Mouse (Mus musculus) CD4-positive helper T cell, adult 2 months (primary cell): ENCODE measurements at regions not wholly inside any gene's neighbourhood (a gene's known extent, or its start where the extent isn't known, plus 50 kb on each side); places are given as distances from the start of the nearest gene placed in this dataset.

Experiments used
- DNase-seq: peaks from one replicate; pipeline ENCODE4 v3.0.0-alpha.2; 2012; ENCODE audit warnings: low read depth, missing footprints, low spot score

GRCm38 (mm10) chr4:95389647-95390046 is 167.7 kb upstream of the Fggy start:
- DNase-seq = no peak

GRCm38 (mm10) chr4:95390549-95390948 is 166.8 kb upstream of the Fggy start:
- no peak for DNase-seq

- no peak for DNase-seq
Observed at GRCm38 (mm10) chr4:95395746-95396145, 161.6 kb upstream of the Fggy start.

- DNase-seq = no peak
Observed at GRCm38 (mm10) chr4:95398301-95398700, 159.0 kb upstream of the Fggy start.

- DNase-seq = no peak
Observed at GRCm38 (mm10) chr4:95402273-95402672, 155.0 kb upstream of the Fggy start.

GRCm38 (mm10) chr4:95417075-95417474 is 140.2 kb upstream of the Fggy start:
- no peak for DNase-seq

GRCm38 (mm10) chr4:95426563-95426962 is 130.7 kb upstream of the Fggy start:
- no peak for DNase-seq

GRCm38 (mm10) chr4:95434543-95434942 is 122.8 kb upstream of the Fggy start:
- DNase-seq = no peak

- DNase-seq = no peak
Observed at GRCm38 (mm10) chr4:95435080-95435479, 122.2 kb upstream of the Fggy start.

GRCm38 (mm10) chr4:95439834-95440233 is 117.5 kb upstream of the Fggy start:
- DNase-seq = no peak

- DNase-seq = no peak
Observed at GRCm38 (mm10) chr4:95443854-95444811, 113.2 kb upstream of the Fggy start.

GRCm38 (mm10) chr4:95450286-95450685 is 107.0 kb upstream of the Fggy start:
- DNase-seq = no peak

- DNase-seq = no peak
Observed at GRCm38 (mm10) chr4:95451831-95452230, 105.5 kb upstream of the Fggy start.

GRCm38 (mm10) chr4:95456318-95456717 is 101.0 kb upstream of the Fggy start:
- no peak for DNase-seq

- DNase-seq = no peak
Observed at GRCm38 (mm10) chr4:95456943-95457342, 100.4 kb upstream of the Fggy start.

- DNase-seq = no peak
Observed at GRCm38 (mm10) chr4:95462476-95462875, 94.8 kb upstream of the Fggy start.

GRCm38 (mm10) chr4:95463082-95463825 is 94.1 kb upstream of the Fggy start:
- DNase-seq = no peak

GRCm38 (mm10) chr4:95466647-95467046 is 90.7 kb upstream of the Fggy start:
- peak; percentile 9 for DNase-seq

- DNase-seq = no peak
Observed at GRCm38 (mm10) chr4:95467526-95467925, 89.8 kb upstream of the Fggy start.

- DNase-seq = peak; percentile 12
Observed at GRCm38 (mm10) chr4:95474726-95475406, 82.4 kb upstream of the Fggy start.

- no peak for DNase-seq
Observed at GRCm38 (mm10) chr4:95476071-95476724, 81.1 kb upstream of the Fggy start.

GRCm38 (mm10) chr4:95483571-95483970 is 73.7 kb upstream of the Fggy start:
- no peak for DNase-seq
